Mouse (Mus musculus): ENCODE data around the gene Lcn6. TPM values are rescaled to one million over a fixed set of nuclear protein-coding genes. Genes with fewer than 3 reads are reported as not detected.

Lcn6 gene
- not detected in 2 replicates for polyA plus RNA-seq (2015; fragmentation: Nextera tagmentation; extraction: Ambion mirVana)

DNA sequence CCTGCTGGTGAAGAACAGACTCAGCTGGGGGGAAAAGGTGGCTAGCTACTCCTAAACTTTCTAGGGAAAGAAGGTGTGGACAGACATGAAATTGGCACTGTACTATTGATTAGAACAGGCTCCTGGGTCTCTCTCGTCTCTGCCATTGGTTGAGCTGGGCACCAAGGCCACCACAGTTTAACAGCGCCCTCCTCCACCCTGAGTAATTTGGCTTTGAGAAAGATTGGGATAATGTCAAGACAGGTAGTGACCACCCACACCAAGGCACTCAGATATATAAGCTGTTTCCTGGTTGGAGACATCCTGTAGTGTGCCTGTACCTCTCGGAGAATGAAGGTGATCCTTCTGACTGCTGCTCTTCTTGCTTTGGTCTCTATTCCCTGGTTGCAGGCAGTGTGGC lies at the start of gene Lcn6:
Lcn6 (plus strand) TSS at position 301 of the 400 bp plus-strand sequence.
- H3K9ac ChIP-seq: no peak within 1 kb of the TSS
- ATAC-seq (replicated peaks; ENCODE audit: insufficient number of reproducible peaks, insufficient read depth, low FRiP score, low read depth): no peak
- H3K4me2 ChIP-seq: no peak within 1 kb of the TSS
- no peaks in the 10 kb centered on the region for H3K9me3 ChIP-seq (replicated peaks)
- no peak within 1 kb of the TSS for H3K27ac ChIP-seq
- no peaks in the 10 kb centered on the region for H3K36me3 ChIP-seq
- no peaks in the 10 kb centered on the region for H3K4me1 ChIP-seq (replicated peaks)
- WGBS: 72% methylated on average over 3 of the region's 3 CpGs
- H3K4me3 ChIP-seq: no peak within 1 kb of the TSS
- no peaks in the 10 kb centered on the region for H3K27me3 ChIP-seq

DNA sequence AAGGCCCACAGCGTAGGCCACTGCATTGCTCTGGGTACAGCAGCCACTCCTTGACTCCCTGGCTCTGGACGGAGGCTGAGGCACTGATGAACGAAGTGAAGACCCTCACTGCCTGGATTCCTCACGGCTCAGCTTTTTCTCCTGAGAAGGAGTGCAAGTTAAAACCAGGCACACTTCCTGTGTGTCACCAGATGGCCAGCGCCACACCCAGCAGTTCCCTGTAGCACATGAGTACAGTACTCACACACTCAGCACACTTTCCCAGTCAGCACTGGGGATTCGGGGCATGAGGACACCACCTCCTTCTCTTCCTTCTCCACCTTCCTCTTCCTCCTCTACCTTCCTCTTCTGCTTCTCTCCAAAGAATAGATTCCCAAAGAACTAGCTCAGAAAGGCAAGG lies 48.8 kb upstream of the Lcn6 start, which contains the start of gene Fcna:
Fcna (minus strand) TSS at position 220 of the 400 bp plus-strand sequence.
- Histone ChIP-seq H3K9ac (no peak within 1 kb of the TSS), H3K27me3 (no peaks in the 10 kb centered on the region), H3K36me3 (no peaks in the 10 kb centered on the region), H3K9me3 (replicated peaks) (no peaks in the 10 kb centered on the region), H3K4me1 (replicated peaks) (no peaks in the 10 kb centered on the region), H3K4me2 (no peak within 1 kb of the TSS), H3K27ac (no peak within 1 kb of the TSS), H3K4me3 (no peak within 1 kb of the TSS)
- WGBS: 73% methylated on average over 6 of the region's 6 CpGs
- no peak for ATAC-seq (replicated peaks; ENCODE audit: insufficient number of reproducible peaks, insufficient read depth, low FRiP score, low read depth)

DNA sequence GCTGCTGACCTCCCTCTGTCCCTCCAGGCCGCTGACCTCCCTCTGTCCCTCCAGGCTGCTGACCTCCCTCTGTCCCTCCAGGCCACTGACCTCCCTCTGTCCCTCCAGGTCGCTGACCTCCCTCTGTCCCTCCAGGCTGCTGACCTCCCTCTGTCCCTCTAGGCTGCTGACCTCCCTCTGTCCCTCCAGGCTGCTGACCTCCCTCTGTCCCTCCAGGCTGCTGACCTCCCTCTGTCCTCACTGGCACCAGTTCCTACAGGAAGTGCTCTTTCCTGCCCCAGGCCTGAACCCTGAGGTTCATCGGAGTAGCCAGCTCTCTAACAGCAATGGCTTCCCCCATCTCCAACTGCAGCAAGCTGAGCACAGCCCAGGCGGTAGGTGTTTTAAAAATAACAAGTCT lies 47.8 kb upstream of the Lcn6 start:
- no peak overlapping the region for H3K9ac ChIP-seq
- no peak overlapping the region for H3K4me3 ChIP-seq
- H3K36me3 ChIP-seq: no peaks in the 10 kb centered on the region
- H3K4me2 ChIP-seq: no peak overlapping the region
- WGBS: 42% methylated on average over 4 of the region's 4 CpGs
- H3K27ac ChIP-seq: no peak overlapping the region
- ATAC-seq (replicated peaks; ENCODE audit: insufficient number of reproducible peaks, insufficient read depth, low FRiP score, low read depth): no peak
- no peaks in the 10 kb centered on the region for H3K4me1 ChIP-seq (replicated peaks)
- no peaks in the 10 kb centered on the region for H3K9me3 ChIP-seq (replicated peaks)
- no peaks in the 10 kb centered on the region for H3K27me3 ChIP-seq

DNA sequence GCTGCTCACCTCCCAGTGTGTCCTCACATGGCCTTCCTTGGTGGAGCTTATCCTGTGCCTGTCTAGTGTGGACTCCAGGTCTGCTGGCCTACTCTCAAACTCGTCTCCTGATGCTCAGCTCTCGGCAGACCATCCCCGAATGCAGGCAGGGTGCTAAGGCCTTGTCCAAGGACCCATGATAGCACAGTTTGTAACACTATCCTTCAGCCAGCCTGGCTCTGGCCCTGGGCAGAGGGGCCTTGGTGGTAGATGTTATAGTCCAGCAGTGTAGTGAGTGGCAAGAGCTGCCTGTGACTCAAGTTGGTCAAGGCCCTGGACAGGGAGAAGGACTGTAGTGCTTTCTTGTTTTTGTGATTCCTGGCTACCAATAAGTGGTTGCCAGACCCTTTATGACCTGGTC lies 43.0 kb upstream of the Lcn6 start:
- Histone ChIP-seq H3K36me3 (no peaks in the 10 kb centered on the region), H3K4me3 (no peak overlapping the region), H3K4me1 (replicated peaks) (no peaks in the 10 kb centered on the region), H3K4me2 (no peak overlapping the region), H3K27me3 (no peaks in the 10 kb centered on the region), H3K27ac (no peak overlapping the region), H3K9me3 (replicated peaks) (no peaks in the 10 kb centered on the region), H3K9ac (no peak overlapping the region)
- 73% methylated on average over 3 of the region's 3 CpGs for WGBS
- ATAC-seq (replicated peaks; ENCODE audit: insufficient number of reproducible peaks, insufficient read depth, low FRiP score, low read depth): no peak

DNA sequence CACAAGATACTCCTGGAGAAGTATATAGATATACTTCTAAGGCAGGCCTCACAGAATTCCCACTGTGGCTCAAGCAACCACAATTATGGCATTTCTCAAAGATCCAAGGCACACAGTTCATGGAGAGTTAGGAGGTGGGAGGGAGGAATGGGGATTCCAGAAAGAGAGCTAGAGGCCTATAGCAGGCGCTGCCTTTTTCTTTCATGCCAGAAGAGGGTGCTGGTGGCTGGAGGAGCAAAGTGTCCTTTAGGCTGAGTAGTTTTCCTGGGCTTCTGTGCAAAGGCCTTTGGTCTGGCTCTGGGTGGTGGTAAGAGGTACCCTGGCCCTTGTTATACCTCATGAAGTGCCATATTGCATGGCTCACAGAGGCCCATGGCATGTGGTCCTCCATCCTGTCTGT lies 42.5 kb upstream of the Lcn6 start:
- WGBS: 77% methylated on average over 1 of the region's 1 CpGs
- Histone ChIP-seq H3K9ac (no peak overlapping the region), H3K27ac (no peak overlapping the region), H3K4me3 (no peak overlapping the region), H3K9me3 (replicated peaks) (no peaks in the 10 kb centered on the region), H3K27me3 (no peaks in the 10 kb centered on the region), H3K4me2 (no peak overlapping the region), H3K36me3 (no peaks in the 10 kb centered on the region), H3K4me1 (replicated peaks) (no peaks in the 10 kb centered on the region)
- no peak for ATAC-seq (replicated peaks; ENCODE audit: insufficient number of reproducible peaks, insufficient read depth, low FRiP score, low read depth)

DNA sequence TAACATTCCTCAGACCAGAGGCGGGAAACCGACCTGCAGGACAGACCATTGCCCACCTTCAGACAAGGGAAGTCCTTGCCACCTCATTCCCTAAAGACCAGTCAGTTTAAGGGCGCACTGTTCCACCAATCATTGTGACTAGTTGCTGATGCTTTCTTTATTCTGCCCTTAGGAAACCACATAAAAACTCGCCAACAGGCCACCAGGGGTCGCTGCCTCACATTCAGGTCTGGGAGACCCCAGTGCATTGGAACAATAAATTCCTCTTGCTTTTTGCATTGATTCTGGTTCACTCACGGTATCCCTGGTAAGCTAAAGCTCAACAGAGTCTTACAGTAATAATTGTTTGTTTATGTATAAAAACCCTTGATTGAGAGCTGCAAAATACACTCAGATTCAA lies 36.7 kb upstream of the Lcn6 start:
- 14% methylated on average over 6 of the region's 6 CpGs for whole genome bisulfite sequencing
- Histone ChIP-seq H3K27me3 (no peaks in the 10 kb centered on the region), H3K4me2 (no peak overlapping the region), H3K4me1 (replicated peaks) (no peaks in the 10 kb centered on the region), H3K4me3 (no peak overlapping the region), H3K9me3 (replicated peaks) (no peaks in the 10 kb centered on the region), H3K27ac (no peak overlapping the region), H3K9ac (no peak overlapping the region), H3K36me3 (no peaks in the 10 kb centered on the region)
- no peak for ATAC-seq (replicated peaks; ENCODE audit: insufficient number of reproducible peaks, insufficient read depth, low FRiP score, low read depth)

DNA sequence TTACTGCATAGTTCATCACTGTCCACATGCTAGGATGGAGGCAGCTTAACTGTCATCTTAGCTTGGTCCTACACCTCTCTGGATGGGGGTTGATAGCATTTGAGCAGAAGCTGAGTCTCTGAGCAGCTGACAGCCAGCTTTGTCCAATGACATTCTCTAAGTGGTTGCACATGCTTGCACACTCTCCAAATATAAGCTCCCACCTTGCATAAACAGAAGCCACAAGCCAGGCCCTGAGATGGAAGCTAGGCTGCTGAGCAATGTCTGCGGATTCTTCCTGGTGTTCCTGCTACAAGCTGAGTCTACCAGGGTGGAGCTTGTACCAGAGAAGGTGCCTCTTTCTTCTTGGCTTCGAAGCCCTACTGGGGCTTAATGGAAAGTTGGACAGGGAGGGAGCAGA lies 23.7 kb upstream of the Lcn6 start, which contains the start of gene Lcn8:
Lcn8 (plus strand) TSS at position 219 of the 400 bp plus-strand sequence.
- H3K9ac ChIP-seq: no peak within 1 kb of the TSS
- H3K4me3 ChIP-seq: no peak within 1 kb of the TSS
- H3K36me3 ChIP-seq: no peaks in the 10 kb centered on the region
- WGBS: 77% methylated on average over 2 of the region's 2 CpGs
- no peaks in the 10 kb centered on the region for H3K9me3 ChIP-seq (replicated peaks)
- no peak within 1 kb of the TSS for H3K27ac ChIP-seq
- no peak within 1 kb of the TSS for H3K4me2 ChIP-seq
- no peak for ATAC-seq (replicated peaks; ENCODE audit: insufficient number of reproducible peaks, insufficient read depth, low FRiP score, low read depth)
- H3K27me3 ChIP-seq: 0 out of 2 replicates have a peak, but pooled peaks cover 18% of the 10 kb centered on the region
- H3K4me1 ChIP-seq (replicated peaks): no peaks in the 10 kb centered on the region

DNA sequence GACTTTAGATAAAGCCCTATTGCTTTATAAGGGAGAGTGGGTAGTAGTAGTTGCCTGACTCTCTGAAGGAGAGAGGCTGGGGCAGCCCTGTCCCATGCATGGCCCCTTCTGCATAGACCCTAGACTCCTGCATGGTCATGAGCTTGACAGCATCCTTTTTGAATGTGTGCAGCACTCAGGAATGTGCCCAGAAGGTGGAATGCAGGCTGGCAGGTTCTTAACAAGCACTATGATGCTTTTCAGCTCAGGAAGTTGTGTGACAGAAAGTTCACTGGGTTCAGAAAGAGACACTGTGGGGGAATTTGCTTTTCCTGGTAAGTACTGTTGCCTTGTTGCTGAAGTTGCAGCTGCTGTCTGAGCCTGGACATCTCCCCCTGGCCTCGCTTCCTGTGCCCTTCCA lies 22.1 kb upstream of the Lcn6 start:
- Histone ChIP-seq H3K36me3 (no peaks in the 10 kb centered on the region), H3K27me3 (0 out of 2 replicates have a peak, but pooled peaks cover 18% of the 10 kb centered on the region), H3K27ac (no peak overlapping the region), H3K4me2 (no peak overlapping the region), H3K4me3 (no peak overlapping the region), H3K4me1 (replicated peaks) (no peaks in the 10 kb centered on the region), H3K9ac (no peak overlapping the region), H3K9me3 (replicated peaks) (no peaks in the 10 kb centered on the region)
- no peak for ATAC-seq (replicated peaks; ENCODE audit: insufficient number of reproducible peaks, insufficient read depth, low FRiP score, low read depth)
- WGBS: 42% methylated on average over 1 of the region's 1 CpGs

DNA sequence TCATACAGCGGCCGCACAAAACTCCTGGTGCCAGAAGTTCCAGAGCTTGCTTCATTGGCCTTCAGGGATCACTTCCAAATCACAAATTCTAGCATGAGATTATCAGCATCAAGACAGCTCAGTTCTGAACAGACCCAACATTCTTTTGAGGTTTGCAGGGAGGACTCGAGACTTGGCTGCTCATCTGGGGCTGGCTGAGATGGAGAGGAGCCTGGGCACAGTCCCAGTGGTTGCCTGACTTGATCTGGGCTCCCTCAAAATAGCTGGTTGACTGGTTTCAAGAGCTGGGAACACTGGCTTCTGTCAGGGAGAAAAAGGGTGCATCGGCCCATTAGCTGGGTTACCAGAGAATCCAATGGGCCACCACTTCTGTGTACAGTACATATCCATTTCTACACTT lies 19.9 kb upstream of the Lcn6 start:
- Histone ChIP-seq H3K9ac (no peak overlapping the region), H3K27me3 (0 out of 2 replicates have a peak, but pooled peaks cover 18% of the 10 kb centered on the region), H3K27ac (no peak overlapping the region), H3K4me2 (no peak overlapping the region), H3K4me3 (no peak overlapping the region), H3K9me3 (replicated peaks) (no peaks in the 10 kb centered on the region), H3K4me1 (replicated peaks) (no peaks in the 10 kb centered on the region), H3K36me3 (no peaks in the 10 kb centered on the region)
- ATAC-seq (replicated peaks; ENCODE audit: insufficient number of reproducible peaks, insufficient read depth, low FRiP score, low read depth): no peak
- WGBS: 72% methylated on average over 4 of the region's 4 CpGs

DNA sequence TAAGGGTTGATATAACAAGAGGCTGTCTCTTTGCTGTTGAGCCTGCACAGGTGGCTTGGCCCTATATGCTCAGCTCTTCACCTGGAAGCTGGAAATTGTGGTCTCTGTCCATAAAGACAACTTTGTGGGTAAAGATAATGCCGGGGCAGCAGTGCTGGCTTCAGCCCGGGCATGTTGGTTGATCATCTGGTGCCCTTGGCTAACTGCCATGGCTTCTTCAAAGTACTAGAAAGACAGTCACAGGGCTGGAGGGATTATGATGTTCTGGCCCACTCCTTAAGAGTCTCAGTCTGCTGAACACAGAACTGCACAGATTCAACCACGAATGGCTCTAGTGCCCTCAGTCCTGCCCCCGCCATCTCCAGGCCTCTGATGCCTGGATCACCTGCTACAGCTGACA lies 19.3 kb upstream of the Lcn6 start:
- Histone ChIP-seq H3K27ac (no peak overlapping the region), H3K36me3 (no peaks in the 10 kb centered on the region)
- 67% methylated on average over 4 of the region's 4 CpGs for WGBS

DNA sequence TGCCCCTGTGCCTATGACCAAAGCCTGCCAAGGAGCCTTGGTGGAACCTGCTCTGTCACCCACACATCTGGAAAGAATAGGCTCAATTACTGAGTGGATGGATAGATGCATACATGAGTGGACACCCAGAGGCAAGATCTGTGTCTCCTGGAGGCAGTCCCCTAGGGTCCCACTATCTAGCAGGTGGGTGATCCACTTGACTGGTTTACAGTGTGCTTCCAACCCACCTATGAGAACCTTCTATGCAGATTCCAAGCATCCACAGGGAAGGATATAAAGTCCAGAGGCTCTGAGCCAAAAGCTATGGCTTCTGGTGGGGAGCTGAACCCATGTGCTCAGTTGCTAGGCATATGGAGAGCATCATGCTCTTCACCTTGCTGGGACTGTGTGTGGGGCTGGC lies 18.9 kb upstream of the Lcn6 start, which contains the start of gene Lcn5:
Lcn5 (plus strand) TSS at position 301 of the 400 bp plus-strand sequence.
- no peak within 1 kb of the TSS for H3K4me2 ChIP-seq
- ATAC-seq (replicated peaks; ENCODE audit: insufficient number of reproducible peaks, insufficient read depth, low FRiP score, low read depth): no peak
- 0 out of 2 replicates have a peak, but pooled peaks cover 18% of the 10 kb centered on the region for H3K27me3 ChIP-seq

More for the DNA sequence above, 19.3 kb upstream of the Lcn6 start:
- Histone ChIP-seq H3K9me3 (replicated peaks) (no peaks in the 10 kb centered on the region), H3K4me1 (replicated peaks) (no peaks in the 10 kb centered on the region), H3K27me3 (0 out of 2 replicates have a peak, but pooled peaks cover 18% of the 10 kb centered on the region), H3K4me2 (no peak overlapping the region), H3K9ac (no peak overlapping the region), H3K4me3 (no peak overlapping the region)
- no peak for ATAC-seq (replicated peaks; ENCODE audit: insufficient number of reproducible peaks, insufficient read depth, low FRiP score, low read depth)

DNA sequence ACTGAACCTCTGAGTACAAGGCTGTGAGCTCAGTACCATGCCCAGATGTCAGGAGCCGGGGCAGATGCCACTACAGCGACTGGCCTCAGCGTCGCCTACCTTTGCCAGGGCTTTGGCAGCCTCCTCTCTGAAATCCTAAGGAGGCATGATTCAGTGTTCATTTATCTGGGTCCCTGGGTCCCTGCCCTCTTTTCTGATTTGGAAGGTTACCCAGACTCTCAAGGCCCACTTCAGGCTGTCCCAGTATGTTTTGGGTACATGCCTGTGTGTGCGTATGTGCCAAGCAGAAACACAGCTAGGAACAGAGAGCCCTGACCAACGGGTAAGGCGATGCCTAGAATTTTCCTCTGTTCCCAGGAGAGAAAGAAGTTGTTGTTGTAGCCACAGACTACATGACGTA lies 16.3 kb upstream of the Lcn6 start:
- no peak for ATAC-seq (replicated peaks; ENCODE audit: insufficient number of reproducible peaks, insufficient read depth, low FRiP score, low read depth)
- peaks cover 8% of the 10 kb centered on the region; the same call in 1 of the 2 replicates for H3K27me3 ChIP-seq
- no peaks in the 10 kb centered on the region for H3K4me1 ChIP-seq (replicated peaks)
- H3K27ac ChIP-seq: no peak overlapping the region
- no peak overlapping the region for H3K9ac ChIP-seq
- no peaks in the 10 kb centered on the region for H3K36me3 ChIP-seq
- no peaks in the 10 kb centered on the region for H3K9me3 ChIP-seq (replicated peaks)
- no peak overlapping the region for H3K4me2 ChIP-seq
- no peak overlapping the region for H3K4me3 ChIP-seq
- WGBS: 83% methylated on average over 8 of the region's 8 CpGs

More for the DNA sequence above, 18.9 kb upstream of the Lcn6 start, which contains the start of gene Lcn5:
- Histone ChIP-seq H3K27ac (no peak within 1 kb of the TSS), H3K36me3 (no peaks in the 10 kb centered on the region), H3K4me3 (no peak within 1 kb of the TSS), H3K9me3 (replicated peaks) (no peaks in the 10 kb centered on the region), H3K9ac (no peak within 1 kb of the TSS), H3K4me1 (replicated peaks) (no peaks in the 10 kb centered on the region)

Measured in heart, embryonic 15.5 days (tissue).